Mouse (Mus musculus) mouse trophoblast stem cell (cell line): ENCODE data around the gene Nlrc3.

Source experiments
- in situ Hi-C, 2 experiments: fragments of 300-500 bp; cut with MseI, MboI; formaldehyde crosslinking; loops; 2 replicates in 1 of 2; 3 replicates in 1 of 2; pipeline ENCODE4 v1.15.1; 2025

Gene Nlrc3

DNA sequence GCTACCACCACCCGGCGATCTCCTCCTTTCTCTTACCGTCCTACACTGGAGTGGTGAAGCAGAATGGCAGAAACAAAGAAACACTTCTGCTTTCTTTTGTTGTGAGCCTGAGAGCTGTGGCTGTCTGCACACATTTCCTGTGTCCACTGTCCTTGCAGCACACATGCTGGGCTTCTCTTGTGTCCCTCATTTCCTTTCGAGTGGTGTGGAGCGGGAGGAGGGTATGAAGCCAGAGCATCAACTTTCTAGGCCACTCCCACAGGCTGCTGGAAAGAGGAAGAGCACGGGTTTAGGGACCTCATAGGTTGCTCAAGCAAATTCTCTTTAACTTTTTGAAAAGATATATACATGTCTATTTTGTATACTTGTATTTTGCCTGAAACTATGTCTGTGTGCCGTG is 47.3 kb downstream of the Nlrc3 start:
- in situ Hi-C loops, result no loop called here

GRCm38 (mm10) chr16:3928582-3928981 is 47.9 kb downstream of the Nlrc3 start:
- in situ Hi-C loops, result no loop called here

- in situ Hi-C loops, result no loop called here
Observed at GRCm38 (mm10) chr16:3923966-3924365, 52.5 kb downstream of the Nlrc3 start.

DNA sequence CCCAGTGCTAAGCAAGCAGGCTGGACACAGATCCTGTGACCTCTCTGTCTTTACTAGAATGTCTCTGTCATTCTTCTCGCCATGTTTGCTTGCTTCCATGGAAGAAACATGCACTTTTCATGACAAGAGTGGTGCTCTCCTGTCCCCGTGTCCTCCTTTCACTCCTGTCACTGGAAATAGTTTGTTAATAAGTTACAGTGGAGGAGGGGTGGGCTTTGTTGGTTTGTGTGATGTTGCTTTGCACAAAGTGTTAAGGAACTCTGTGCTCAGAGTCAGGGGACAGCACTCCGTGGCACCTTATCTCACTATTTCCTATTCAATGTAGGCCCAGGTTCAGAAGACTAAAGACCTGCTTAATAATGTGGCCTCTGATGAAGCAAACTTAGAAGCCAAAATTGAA is 52.9 kb downstream of the Nlrc3 start:
- in situ Hi-C loops, result no loop called here

GRCm38 (mm10) chr16:3920756-3921155 is 55.7 kb downstream of the Nlrc3 start:
- in situ Hi-C loops, result no loop called here

- in situ Hi-C loops, result no loop called here
Observed at GRCm38 (mm10) chr16:3909118-3909517, 67.3 kb downstream of the Nlrc3 start.

DNA sequence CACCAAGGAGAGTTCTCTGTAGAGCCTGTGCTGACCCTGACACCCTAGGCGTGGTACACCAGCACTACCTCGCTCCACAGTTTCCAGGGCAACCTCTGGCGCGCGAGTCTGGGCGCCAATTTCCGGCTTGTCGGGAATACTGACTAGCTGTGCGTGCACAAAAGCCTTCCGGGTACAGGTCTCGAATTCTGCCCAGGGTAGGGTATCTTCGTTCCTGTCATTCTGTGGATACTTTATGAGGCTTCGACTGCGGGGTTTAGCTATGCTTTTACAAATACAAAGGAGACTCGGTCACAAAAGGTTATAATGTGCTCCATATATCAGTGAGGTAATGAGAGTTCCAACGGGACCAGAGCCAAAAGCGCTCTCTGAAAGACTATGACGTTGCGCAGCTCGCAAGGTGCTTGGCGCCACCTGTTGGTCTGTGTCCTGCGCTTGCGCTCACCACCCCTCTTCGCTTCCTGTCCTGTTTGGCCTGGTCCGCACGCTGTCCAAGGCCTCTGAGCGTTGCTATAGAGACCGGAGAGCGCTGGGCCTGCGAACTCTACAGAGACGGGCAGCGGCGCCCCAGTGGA is 67.8 kb downstream of the Nlrc3 start, which contains the start of the genes 1700037C18Rik and Cluap1:
1700037C18Rik (minus strand) TSS at position 153 of the 575 bp plus-strand sequence.
Cluap1 (plus strand) TSS at position 265 of the 575 bp plus-strand sequence.
- in situ Hi-C loops, result no loop called here

- in situ Hi-C loops, result no loop called here
Observed at GRCm38 (mm10) chr16:3907471-3907870, 69.0 kb downstream of the Nlrc3 start.

DNA sequence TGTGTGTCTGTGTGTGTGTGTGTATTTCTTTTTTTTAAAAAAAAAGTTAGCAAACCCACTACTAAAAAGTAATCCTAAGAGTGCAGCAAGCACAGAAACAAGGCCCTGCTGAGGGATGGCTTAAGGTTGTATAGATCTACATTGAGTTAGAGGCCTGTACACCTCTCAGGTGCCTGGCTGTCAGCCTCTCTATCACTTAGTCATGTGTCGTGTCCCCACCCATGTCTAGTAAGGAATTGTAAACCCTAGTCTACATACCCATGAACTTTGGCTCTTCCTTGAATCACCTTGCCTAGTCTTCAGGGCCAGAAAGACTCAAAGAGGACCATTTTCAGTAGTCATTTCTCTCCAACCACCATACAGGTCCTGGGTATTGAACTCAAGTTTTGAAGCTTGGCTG is 79.9 kb downstream of the Nlrc3 start:
- in situ Hi-C loops, result no loop called here

DNA sequence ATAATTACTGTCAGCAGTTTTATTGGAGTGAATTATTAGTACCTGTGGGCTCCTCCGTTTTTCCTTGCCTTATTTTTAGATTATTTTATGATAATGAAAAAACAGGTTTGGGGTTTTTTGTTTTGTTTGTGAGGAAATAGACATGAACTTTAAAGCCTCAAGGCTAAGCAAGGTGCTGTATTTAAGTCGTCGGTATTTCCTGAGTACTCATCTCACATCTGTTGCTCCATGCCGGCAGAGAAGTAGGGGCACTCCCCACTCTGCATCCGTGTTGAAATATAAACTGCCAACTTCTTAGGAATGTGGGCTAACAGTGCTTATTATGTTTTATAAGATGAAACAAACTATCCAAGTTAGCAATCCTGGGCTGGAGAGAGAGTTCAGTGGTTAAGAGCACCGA is 80.4 kb downstream of the Nlrc3 start:
- in situ Hi-C loops, result no loop called here

GRCm38 (mm10) chr16:3895173-3895792 is 81.1 kb downstream of the Nlrc3 start:
- in situ Hi-C loops, result no loop called here
